In genomic region chr5:123382686-123383085, GRCm38 (mm10) we compare ENCODE assay signal across 8 mouse cellular contexts.
"Had no signal": no experiment of that assay in that cellular context is flagged by ENCODE, and none has a peak within 500 bp of the region (broad histone marks: within the 10 kb centered on the region; RNA-seq: fewer than 3 reads in every experiment).

No protein-coding gene starts in this region.

- H3K27ac ChIP-seq: kidney, embryonic 15.5 days; left cerebral cortex, adult 2 months; limb, embryonic 15.5 days; liver, embryonic 13.5 days; midbrain, embryonic 13.5 days; stomach, embryonic 15.5 days had no signal

- H3K4me2 ChIP-seq: midbrain, embryonic 13.5 days had no signal

- H3K9me3 ChIP-seq: kidney, embryonic 15.5 days; limb, embryonic 15.5 days; midbrain, embryonic 13.5 days; stomach, embryonic 15.5 days had no signal

- DNase-seq: liver, embryonic 13.5 days; right cerebral cortex, adult 18-20 months; thymus, postnatal 36 days had no signal

- H3K9ac ChIP-seq: kidney, embryonic 15.5 days; limb, embryonic 15.5 days; liver, embryonic 13.5 days; midbrain, embryonic 13.5 days; stomach, embryonic 15.5 days had no signal

- ATAC-seq: midbrain, embryonic 13.5 days had no signal

- H3K36me3 ChIP-seq: kidney, embryonic 15.5 days; limb, embryonic 15.5 days; liver, embryonic 13.5 days; midbrain, embryonic 13.5 days; stomach, embryonic 15.5 days had no signal

- H3K27me3 ChIP-seq: kidney, embryonic 15.5 days; limb, embryonic 15.5 days had no signal

- H3K4me1 ChIP-seq: midbrain, embryonic 13.5 days; stomach, embryonic 15.5 days had no signal

- H3K4me3 ChIP-seq: kidney, embryonic 15.5 days; left cerebral cortex, adult 2 months; limb, embryonic 15.5 days; liver, embryonic 13.5 days; midbrain, embryonic 13.5 days; stomach, embryonic 15.5 days had no signal
